Mouse (Mus musculus): ENCODE data around the gene Tubg2. TPM values are rescaled to one million over a fixed set of nuclear protein-coding genes. Genes with fewer than 3 reads are reported as not detected.

Gene Tubg2
- total and polyA plus RNA-seq, 3 experiments: 2.1 to 10.5 (median 4.7) TPM

DNA sequence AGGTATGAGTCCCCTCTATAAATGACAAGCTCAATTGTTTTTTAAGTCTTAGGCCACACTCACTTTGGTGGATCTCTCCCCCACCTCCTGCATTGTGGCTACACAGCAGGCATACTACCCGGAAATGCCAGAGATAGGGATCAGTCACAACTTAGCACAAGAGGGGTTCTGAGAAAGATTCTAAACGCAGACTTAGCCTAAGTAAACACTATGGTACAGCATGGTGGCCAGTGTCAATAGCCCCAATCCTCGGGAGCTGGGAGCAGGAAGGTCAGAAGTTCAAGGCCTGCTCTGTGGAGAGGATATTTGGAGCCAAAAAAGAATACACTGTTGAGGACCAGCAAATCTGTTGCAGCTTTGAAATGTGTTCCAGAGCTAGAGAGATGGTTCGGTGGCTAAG lies 37.6 kb upstream of the Tubg2 start:
- DNase-seq (ENCODE audit: extremely low read depth): no peak
- no peak overlapping the region for H3K27ac ChIP-seq (ENCODE audit: insufficient read depth, low read depth)

DNA sequence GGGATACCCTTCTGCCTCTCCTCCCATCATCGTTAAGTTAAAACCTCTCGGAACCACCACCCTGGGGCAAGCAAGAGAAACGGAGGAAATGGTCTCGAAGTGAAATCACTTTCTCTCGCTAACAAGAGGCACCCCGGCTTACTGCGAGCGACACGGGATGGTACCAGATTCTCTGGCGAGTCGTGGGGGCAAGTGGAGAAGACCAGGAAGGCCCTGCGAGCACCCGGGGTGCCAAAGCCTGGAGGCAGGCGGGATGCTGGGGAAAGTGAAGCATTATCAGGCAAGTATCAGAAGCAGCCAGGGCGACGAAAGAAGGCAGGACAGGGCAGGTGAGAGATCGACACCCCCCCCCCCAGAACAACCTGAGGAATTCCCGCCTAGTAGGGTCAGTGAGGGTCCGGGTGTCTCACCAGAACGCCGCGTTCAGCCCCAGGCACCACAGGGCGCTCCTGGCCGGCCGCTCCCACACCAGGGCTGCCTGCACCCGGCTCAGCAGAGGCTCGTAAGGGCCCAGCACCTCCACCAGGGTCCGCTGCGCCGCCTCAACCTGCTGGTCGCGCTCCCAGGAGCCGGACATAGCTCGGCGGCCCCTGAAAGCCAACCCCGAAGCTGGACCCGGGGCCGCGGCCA lies 36.5 kb upstream of the Tubg2 start:
- in situ Hi-C loops (cut with MboI; ENCODE audit: low pct_ligation_motif_present, low pct_unique_long_range_greater_than_20kb, low sequenced_read_pairs): no loop called here
- Histone ChIP-seq H3K4me3 (replicated peaks in 1 of 3; ENCODE audit: low read depth in 2 of 3, low read length in 2 of 3, poor library complexity in 1 of 3) (peak overlapping the region; percentile 69 to 83 (median 82)), H3K9ac (ENCODE audit: insufficient read depth, low read depth) (peak overlapping the region; percentile 87), H3K27me3 (replicated peaks) (no peaks in the 10 kb centered on the region), H3K9me3 (replicated peaks; ENCODE audit: low read length) (peaks cover 2% of the 10 kb centered on the region), H3K79me2 (replicated peaks; ENCODE audit: control insufficient read depth, extremely low read depth, insufficient read depth, poor library complexity, severe bottlenecking) (peaks cover 65% of the 10 kb centered on the region), H3K27ac (ENCODE audit: insufficient read depth, low read depth) (peak overlapping the region; percentile 41; the same call in 1 of the 2 replicates), H3K4me1 (ENCODE audit: control insufficient read depth in 1 of 2, insufficient read depth in 2 of 2) (peaks cover 20 to 60% of the 10 kb centered on the region in 2 experiments), H3K36me3 (replicated peaks in 1 of 2; ENCODE audit: control insufficient read depth in 1 of 2, insufficient read depth in 1 of 2, low read length in 1 of 2) (peaks cover 19 to 54% of the 10 kb centered on the region in 2 experiments), H3K4me2 (ENCODE audit: insufficient read depth, low read depth, poor library complexity, severe bottlenecking) (peak overlapping the region; percentile 76; the same call in 1 of the 2 replicates)
- peak; percentile 30 for DNase-seq (ENCODE audit: extremely low read depth)
- TF ChIP-seq NELFE (IDR thresholded peaks at IDR 0.05; ENCODE audit: low read depth, low read length) (no peak), MAZ (IDR thresholded peaks at IDR 0.05; ENCODE audit: low read depth, low read length) (no peak), GABPA (IDR thresholded peaks at IDR 0.05; ENCODE audit: insufficient replicate concordance, low read depth, low read length) (no peak), ZC3H11A (IDR thresholded peaks at IDR 0.05; ENCODE audit: low read depth, low read length) (no peak), NRF1 (IDR thresholded peaks at IDR 0.05; ENCODE audit: low read depth, low read length) (no peak)
- dilution Hi-C loops (cut with MboI; ENCODE audit: extremely low pct_ligation_motif_present, extremely low pct_unique_long_range_greater_than_20kb, low sequenced_read_pairs): no loop called here

More for the DNA sequence above, 37.6 kb upstream of the Tubg2 start:
- Histone ChIP-seq H3K9me3 (replicated peaks; ENCODE audit: low read length) (peaks cover 8% of the 10 kb centered on the region), H3K4me3 (replicated peaks in 1 of 3; ENCODE audit: low read depth in 2 of 3, low read length in 2 of 3, poor library complexity in 1 of 3) (peak overlapping the region; percentile 69 to 83 (median 82)), H3K36me3 (replicated peaks in 1 of 2; ENCODE audit: control insufficient read depth in 1 of 2, insufficient read depth in 1 of 2, low read length in 1 of 2) (peaks cover 10 to 53% of the 10 kb centered on the region in 2 experiments), H3K27me3 (replicated peaks) (no peaks in the 10 kb centered on the region), H3K9ac (ENCODE audit: insufficient read depth, low read depth) (peak overlapping the region; percentile 87), H3K79me2 (replicated peaks; ENCODE audit: control insufficient read depth, extremely low read depth, insufficient read depth, poor library complexity, severe bottlenecking) (peaks cover 77% of the 10 kb centered on the region), H3K4me1 (ENCODE audit: control insufficient read depth in 1 of 2, insufficient read depth in 2 of 2) (peaks cover 20 to 65% of the 10 kb centered on the region in 2 experiments), H3K4me2 (ENCODE audit: insufficient read depth, low read depth, poor library complexity, severe bottlenecking) (peak overlapping the region; percentile 76)
- TF ChIP-seq NRF1 (IDR thresholded peaks at IDR 0.05; ENCODE audit: low read depth, low read length) (no peak), ELF1 (IDR thresholded peaks at IDR 0.05; ENCODE audit: low read depth, low read length) (peak; percentile 57)
- dilution Hi-C loops (cut with MboI; ENCODE audit: extremely low pct_ligation_motif_present, extremely low pct_unique_long_range_greater_than_20kb, low sequenced_read_pairs) (no loop called here), in situ Hi-C loops (cut with MboI; ENCODE audit: low pct_ligation_motif_present, low pct_unique_long_range_greater_than_20kb, low sequenced_read_pairs) (no loop called here)

DNA sequence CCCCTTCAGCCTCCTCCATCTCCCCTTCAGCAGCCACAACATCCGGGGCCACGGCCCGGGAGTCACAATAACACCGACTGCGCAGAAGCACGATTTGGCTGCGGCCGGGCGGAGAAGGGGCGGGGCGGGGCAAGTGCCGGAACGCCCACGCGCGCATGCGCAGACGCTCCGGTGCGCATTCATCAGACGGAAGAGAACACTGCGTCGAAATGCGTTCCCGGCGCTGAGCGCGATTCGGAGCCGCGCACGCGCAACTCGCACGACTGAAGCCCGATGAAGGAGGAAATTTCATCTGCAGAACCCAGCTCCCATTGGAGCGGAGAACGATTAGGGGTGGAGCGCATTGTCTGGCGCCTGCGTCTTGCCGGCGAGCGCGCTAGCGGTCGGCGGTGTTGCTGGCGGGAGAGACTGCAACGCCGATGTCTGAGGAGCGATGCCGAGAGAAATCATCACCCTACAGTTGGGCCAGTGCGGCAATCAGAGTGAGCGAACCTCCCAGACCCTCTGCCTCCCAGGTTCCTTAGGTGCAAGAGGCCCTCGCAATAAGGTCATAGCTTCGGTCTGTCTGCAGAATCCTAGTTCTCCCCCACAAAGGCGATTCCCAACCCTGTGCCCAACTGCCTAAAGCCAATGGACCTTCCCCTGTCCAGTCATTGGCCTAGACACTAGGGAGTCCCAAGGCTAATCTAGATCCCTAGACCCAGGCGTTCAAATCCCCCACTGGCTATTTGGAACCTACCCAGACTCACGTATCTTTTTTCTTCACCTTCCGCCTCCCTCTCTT lies 35.8 kb upstream of the Tubg2 start, which contains the start of the genes Retreg3 and Tubg1:
Retreg3 (minus strand) TSS at position 133 of the 784 bp plus-strand sequence.
Tubg1 (plus strand) TSS at position 178 of the 784 bp plus-strand sequence.
- peaks cover 27 to 51% of the 10 kb centered on the region in 2 experiments for H3K36me3 ChIP-seq (replicated peaks in 1 of 2; ENCODE audit: control insufficient read depth in 1 of 2, insufficient read depth in 1 of 2, low read length in 1 of 2)
- H3K27ac ChIP-seq (ENCODE audit: insufficient read depth, low read depth): peak within 1 kb of the TSS; percentile 69
- peaks cover 20 to 58% of the 10 kb centered on the region in 2 experiments for H3K4me1 ChIP-seq (ENCODE audit: control insufficient read depth in 1 of 2, insufficient read depth in 2 of 2)
- H3K4me2 ChIP-seq (ENCODE audit: insufficient read depth, low read depth, poor library complexity, severe bottlenecking): peak within 1 kb of the TSS; percentile 76
- H3K4me3 ChIP-seq (replicated peaks in 1 of 3; ENCODE audit: low read depth in 2 of 3, low read length in 2 of 3, poor library complexity in 1 of 3): peak within 1 kb of the TSS; percentile 69 to 95 (median 82)
- peak within 1 kb of the TSS; percentile 87 for H3K9ac ChIP-seq (ENCODE audit: insufficient read depth, low read depth)
- in situ Hi-C loops (cut with MboI; ENCODE audit: low pct_ligation_motif_present, low pct_unique_long_range_greater_than_20kb, low sequenced_read_pairs) (no loop called here), dilution Hi-C loops (cut with MboI; ENCODE audit: extremely low pct_ligation_motif_present, extremely low pct_unique_long_range_greater_than_20kb, low sequenced_read_pairs) (no loop called here)
- no peaks in the 10 kb centered on the region for H3K9me3 ChIP-seq (replicated peaks; ENCODE audit: low read length)
- DNase-seq (ENCODE audit: extremely low read depth): peak; percentile 100
- H3K27me3 ChIP-seq (replicated peaks): no peaks in the 10 kb centered on the region
- H3K79me2 ChIP-seq (replicated peaks; ENCODE audit: control insufficient read depth, extremely low read depth, insufficient read depth, poor library complexity, severe bottlenecking): peaks cover 58% of the 10 kb centered on the region
- TF ChIP-seq ZNF384 (IDR thresholded peaks at IDR 0.05; ENCODE audit: low read depth, low read length) (no peak), USF2 (conservative IDR thresholded peaks at IDR 0.05; ENCODE audit: low read depth, low read length) (no peak), POLR2A (IDR thresholded peaks at IDR 0.05; ENCODE audit: low read depth, low read length) (peak; percentile 99), ZKSCAN1 (IDR thresholded peaks at IDR 0.05; ENCODE audit: borderline replicate concordance, low read depth, low read length) (no peak), PAX5 (IDR thresholded peaks at IDR 0.05; ENCODE audit: low read length) (no peak), NRF1 (IDR thresholded peaks at IDR 0.05; ENCODE audit: low read depth, low read length) (peak; percentile 93), UBTF (IDR thresholded peaks at IDR 0.05; ENCODE audit: low read depth, low read length) (0 out of 2 replicates have a peak, but pooled peaks have one; percentile 16), ZC3H11A (IDR thresholded peaks at IDR 0.05; ENCODE audit: low read depth, low read length) (no peak), CTCF (conservative IDR thresholded peaks at IDR 0.05 in 1 of 2, IDR thresholded peaks at IDR 0.05 in 1 of 2; ENCODE audit: low read depth in 2 of 2, low read length in 2 of 2) (no peak), CHD2 (IDR thresholded peaks at IDR 0.05; ENCODE audit: low read length) (0 out of 2 replicates have a peak, but pooled peaks have one; percentile 38), JUND (conservative IDR thresholded peaks at IDR 0.05; ENCODE audit: low read depth, low read length) (no peak), ZMIZ1 (IDR thresholded peaks at IDR 0.05; ENCODE audit: low read depth, low read length) (peak; percentile 93), NELFE (IDR thresholded peaks at IDR 0.05; ENCODE audit: low read depth, low read length) (peak; percentile 97), MAZ (IDR thresholded peaks at IDR 0.05; ENCODE audit: low read depth, low read length) (peak; percentile 90), EP300 (IDR thresholded peaks at IDR 0.05; ENCODE audit: low read length) (no peak), TCF12 (IDR thresholded peaks at IDR 0.05; ENCODE audit: low read depth, low read length) (peak; percentile 90), IRF4 (IDR thresholded peaks at IDR 0.05; ENCODE audit: low read depth, low read length) (peak; percentile 66), BHLHE40 (IDR thresholded peaks at IDR 0.05; ENCODE audit: low read depth, low read length) (peak; percentile 63; the same call in 1 of the 2 replicates), E2F4 (IDR thresholded peaks at IDR 0.05; ENCODE audit: insufficient replicate concordance, low read depth, low read length) (peak; percentile 96), SIN3A (IDR thresholded peaks at IDR 0.05; ENCODE audit: low read length) (peak; percentile 90), ELF1 (IDR thresholded peaks at IDR 0.05; ENCODE audit: low read depth, low read length) (peak; percentile 96)

Measured in CH12.LX (cell line).